Comparison of ENCODE assay signal across 10 mouse cellular contexts in the genomic region with DNA sequence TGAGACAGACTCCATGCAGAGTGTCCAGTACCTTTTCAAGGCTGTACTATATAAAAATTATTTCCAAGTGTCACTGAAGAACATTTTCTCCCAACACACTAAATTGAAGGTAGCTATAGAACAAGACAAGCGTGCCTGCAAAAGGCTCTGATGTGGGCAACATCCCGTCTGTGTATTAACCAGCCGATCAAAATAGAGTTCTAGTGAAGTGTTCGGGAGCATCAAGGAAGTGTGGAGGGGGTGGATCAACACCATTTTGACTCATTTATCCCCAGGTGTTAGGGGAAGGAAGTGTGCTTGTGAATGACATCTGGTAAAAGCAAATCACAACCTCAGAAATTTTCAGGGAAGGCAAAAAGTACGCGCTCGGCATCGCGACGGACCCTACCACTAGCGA. TPM values are rescaled to one million over a fixed set of nuclear protein-coding genes. Genes with fewer than 3 reads are reported as not detected.
DNase-seq lines count a peak whose midpoint lies in the region; ATAC-seq lines count a peak whose summit lies in the region.
"Had no signal": no experiment of that assay in that cellular context is flagged by ENCODE, and none has a peak within 500 bp of the region (broad histone marks: within the 10 kb centered on the region; RNA-seq: fewer than 3 reads in every experiment).

No protein-coding gene starts in this region.

- DNase-seq in left cerebral cortex, adult 18-20 months (ENCODE audit: low spot score in 2 of 2), result peak; percentile 11 to 33
- no peak for DNase-seq in left cerebral cortex, postnatal 4 days
- peak; percentile 17 for DNase-seq in neural tube, embryonic 10.5 days (ENCODE audit: extremely low spot score, low spot score)
- DNase-seq in gastrocnemius, postnatal 14 days, result no peak
- DNase-seq in gastrocnemius, adult 18-20 months (ENCODE audit: low spot score), result no peak
- DNase-seq in lung, postnatal 14 days, result no peak
- DNase-seq: thymus, postnatal 25 days had no signal

- H3K36me3 ChIP-seq in embryonic facial prominence, embryonic 15.5 days, result no peaks in the 10 kb centered on the region
- no peaks in the 10 kb centered on the region for H3K36me3 ChIP-seq in hindbrain, embryonic 15.5 days

- intact Hi-C loops in left cerebral cortex, postnatal 4 days (cut with DNase I), result loop anchor here (10.0 kb wide), 2 partner anchors 149 to 431 kb away; no protein-coding TSS in a partner anchor
- intact Hi-C loops in gastrocnemius, postnatal 14 days (cut with DNase I; ENCODE audit: low total_unique reads), result no loop called here

- H3K27ac ChIP-seq in embryonic facial prominence, embryonic 15.5 days (replicated peaks), result no peak overlapping the region
- no peak overlapping the region for H3K27ac ChIP-seq in hindbrain, embryonic 15.5 days (replicated peaks)
- H3K27ac ChIP-seq: macrophage had no signal

- H3K9ac ChIP-seq in embryonic facial prominence, embryonic 15.5 days, result no peak overlapping the region
- peak overlapping the region; percentile 51 for H3K9ac ChIP-seq in hindbrain, embryonic 15.5 days

- H3K4me3 ChIP-seq in embryonic facial prominence, embryonic 15.5 days (replicated peaks), result peak overlapping the region; percentile 49
- H3K4me3 ChIP-seq in hindbrain, embryonic 15.5 days, result peak overlapping the region; percentile 59

- H3K9me3 ChIP-seq in embryonic facial prominence, embryonic 15.5 days (replicated peaks), result no peaks in the 10 kb centered on the region
- H3K9me3 ChIP-seq in hindbrain, embryonic 15.5 days, result no peaks in the 10 kb centered on the region

- peaks cover 6% of the 10 kb centered on the region; the same call in 1 of the 2 replicates for H3K4me1 ChIP-seq in embryonic facial prominence, embryonic 15.5 days
- H3K4me1 ChIP-seq in hindbrain, embryonic 15.5 days (replicated peaks), result no peaks in the 10 kb centered on the region

- ATAC-seq in embryonic facial prominence, embryonic 15.5 days (ENCODE audit: insufficient number of reproducible peaks, low FRiP score, low TSS enrichment, low read depth), result no peak
- ATAC-seq in hindbrain, embryonic 15.5 days (ENCODE audit: low FRiP score, low read depth), result 0 out of 2 replicates have a peak, but pooled peaks have one; percentile 3

- 6% methylated on average over 11 of the region's 11 CpGs for WGBS in embryonic facial prominence, embryonic 15.5 days
- WGBS in hindbrain, embryonic 15.5 days, result 8% methylated on average over 11 of the region's 11 CpGs

- peaks cover 29% of the 10 kb centered on the region for H3K27me3 ChIP-seq in embryonic facial prominence, embryonic 15.5 days
- 0 out of 2 replicates have a peak, but pooled peaks cover 9% of the 10 kb centered on the region for H3K27me3 ChIP-seq in hindbrain, embryonic 15.5 days

- peak overlapping the region; percentile 89 for H3K4me2 ChIP-seq in embryonic facial prominence, embryonic 15.5 days (replicated peaks)
- peak overlapping the region; percentile 93 for H3K4me2 ChIP-seq in hindbrain, embryonic 15.5 days

RNA-seq across cellular contexts. Expression of a gene that starts 0.7 kb away (rescaled TPM):
- total RNA-seq in left cerebral cortex, adult 18-20 months (2021), result 10 to 100 TPM; 53.6 to 58.8 TPM
- 10 to 100 TPM; 22.8 to 25.2 TPM for total RNA-seq in left cerebral cortex, postnatal 4 days (2021)
- 2.4 and 3.0 TPM in 2 replicates for polyA plus RNA-seq in embryonic facial prominence, embryonic 15.5 days (2015; fragmentation: Nextera tagmentation; extraction: Ambion mirVana)
- polyA plus RNA-seq in hindbrain, embryonic 15.5 days (2015; fragmentation: Nextera tagmentation; extraction: Ambion mirVana), result 18.4 and 21.2 TPM in 2 replicates
- under 1 TPM; 0.27 to 0.31 TPM for total RNA-seq in gastrocnemius, postnatal 14 days (2021)
- total RNA-seq in gastrocnemius, adult 18-20 months (2021), result not detected
- polyA plus RNA-seq: macrophage had no signal

Comparison
In these comparisons a context has a peak if more than half of its experiments do, and no peak if none do; other contexts are left out.
1. DNase-seq: peak in left cerebral cortex, adult 18-20 months (2 of 2) and neural tube, embryonic 10.5 days (single experiment); none in left cerebral cortex, postnatal 4 days (single experiment), gastrocnemius, postnatal 14 days (single experiment), gastrocnemius, adult 18-20 months (single experiment) and lung, postnatal 14 days (single experiment).
2. RNA of a gene that starts 0.7 kb away (total RNA-seq): 53.6 to 58.8 TPM in left cerebral cortex, adult 18-20 months and 22.8 to 25.2 TPM in left cerebral cortex, postnatal 4 days; 0.27 to 0.31 TPM in gastrocnemius, postnatal 14 days and not detected in gastrocnemius, adult 18-20 months; every median in the first group is over 10 times any median in the second.